Mouse (Mus musculus) c-Kit-positive CD71-positive TER-119-positive erythroid progenitor cells, embryonic 14.5 days (primary cell): ENCODE measurements around the gene Il18r1.
A peak's percentile ranks its signal among the peaks of the same experiment; 100 is the strongest.

Experiments
- DNase-seq: peaks from one replicate; pipeline ENCODE4 v3.0.0-alpha.2; 2013; ENCODE audit warnings: low spot score

Il18r1 gene

GRCm38 (mm10) chr1:40494594-40494993, 29.2 kb downstream of the Il18r1 start:
- no peak for DNase-seq

- no peak for DNase-seq
Measured at GRCm38 (mm10) chr1:40499708-40500107, 34.4 kb downstream of the Il18r1 start.

- DNase-seq, result no peak
Measured at GRCm38 (mm10) chr1:40501126-40501525, 35.8 kb downstream of the Il18r1 start.

- DNase-seq, result no peak
Measured at GRCm38 (mm10) chr1:40501546-40502398, 36.4 kb downstream of the Il18r1 start.

- no peak for DNase-seq
Measured at GRCm38 (mm10) chr1:40504548-40504947, 39.2 kb downstream of the Il18r1 start.

- no peak for DNase-seq
Measured at GRCm38 (mm10) chr1:40514851-40515585, 49.7 kb downstream of the Il18r1 start, which contains the start of gene Il18rap. TSS of gene Il18rap (plus strand) at chr1:40515362.

GRCm38 (mm10) chr1:40516364-40516763, 51.0 kb downstream of the Il18r1 start:
- no peak for DNase-seq

- no peak for DNase-seq
Measured at GRCm38 (mm10) chr1:40522918-40523317, 57.6 kb downstream of the Il18r1 start.

GRCm38 (mm10) chr1:40523971-40524722, 58.8 kb downstream of the Il18r1 start:
- no peak for DNase-seq

- no peak for DNase-seq
Measured at GRCm38 (mm10) chr1:40529287-40529686, 63.9 kb downstream of the Il18r1 start.

GRCm38 (mm10) chr1:40537577-40537976, 72.2 kb downstream of the Il18r1 start:
- DNase-seq, result no peak

GRCm38 (mm10) chr1:40544650-40545049, 79.3 kb downstream of the Il18r1 start:
- DNase-seq, result peak; percentile 66

GRCm38 (mm10) chr1:40546645-40547044, 81.3 kb downstream of the Il18r1 start:
- DNase-seq, result no peak

GRCm38 (mm10) chr1:40547064-40547572, 81.8 kb downstream of the Il18r1 start:
- no peak for DNase-seq

GRCm38 (mm10) chr1:40547762-40548161, 82.4 kb downstream of the Il18r1 start:
- DNase-seq, result no peak
